Mouse (Mus musculus): Measurements from ENCODE around the gene Rap1a. TPM values are rescaled to one million over a fixed set of nuclear protein-coding genes. Genes with fewer than 3 reads are reported as not detected.

Rap1a gene
- polyA plus RNA-seq, 1 experiment from 2014 or later: 111 TPM

DNA sequence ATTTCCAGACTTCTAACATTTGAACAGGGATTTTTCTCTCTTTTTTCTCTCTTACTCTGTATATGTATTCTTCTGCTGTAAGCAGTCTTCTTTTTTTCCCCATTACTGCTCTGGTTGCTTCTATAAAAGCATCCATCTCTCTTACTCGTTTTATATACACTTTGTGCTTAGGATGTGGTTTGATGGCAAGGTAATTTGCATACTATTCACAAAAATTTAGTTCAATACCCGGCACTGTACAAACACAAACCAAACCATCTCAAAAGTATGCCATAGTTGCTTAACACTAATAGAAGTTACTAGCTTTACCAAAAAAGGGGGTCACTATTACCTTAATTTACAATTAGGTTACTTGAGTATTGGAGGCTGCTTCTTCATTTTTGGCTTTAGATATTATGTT lies 44.6 kb downstream of the Rap1a start:
- Histone ChIP-seq H3K27me3 (no peaks in the 10 kb centered on the region), H3K4me3 (replicated peaks) (no peak overlapping the region), H3K36me3 (no peaks in the 10 kb centered on the region), H3K4me2 (no peak overlapping the region), H3K9me3 (replicated peaks) (no peaks in the 10 kb centered on the region), H3K4me1 (no peaks in the 10 kb centered on the region), H3K9ac (no peak overlapping the region), H3K27ac (no peak overlapping the region)
- no peak for ATAC-seq (replicated peaks; ENCODE audit: low FRiP score)
- 76% methylated on average over 2 of the region's 2 CpGs for WGBS

DNA sequence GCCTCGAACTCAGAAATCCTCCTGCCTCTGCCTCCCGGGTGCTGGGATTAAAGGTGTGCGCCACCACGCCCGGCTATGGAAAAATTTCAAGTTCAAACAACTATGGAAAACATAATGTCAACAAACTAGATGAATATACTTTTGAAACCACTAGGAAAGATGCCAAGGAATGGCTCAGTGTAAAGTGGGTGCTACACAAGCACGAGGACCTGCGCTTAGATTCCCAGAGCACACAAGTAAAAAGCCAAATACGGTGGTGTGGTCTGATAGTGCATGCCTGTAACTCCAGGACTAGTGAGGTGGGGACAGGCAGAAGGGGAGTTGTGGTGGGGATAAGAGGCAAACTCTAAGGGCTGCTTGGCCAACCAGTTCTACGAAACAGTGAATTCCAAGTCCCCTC lies 46.0 kb downstream of the Rap1a start:
- no peak overlapping the region for H3K27ac ChIP-seq
- 96% methylated on average over 9 of the region's 9 CpGs for WGBS
- H3K4me2 ChIP-seq: no peak overlapping the region
- H3K27me3 ChIP-seq: no peaks in the 10 kb centered on the region
- no peaks in the 10 kb centered on the region for H3K4me1 ChIP-seq
- ATAC-seq (replicated peaks; ENCODE audit: low FRiP score): no peak
- H3K4me3 ChIP-seq (replicated peaks): no peak overlapping the region
- H3K9ac ChIP-seq: no peak overlapping the region
- H3K36me3 ChIP-seq: no peaks in the 10 kb centered on the region
- no peaks in the 10 kb centered on the region for H3K9me3 ChIP-seq (replicated peaks)

DNA sequence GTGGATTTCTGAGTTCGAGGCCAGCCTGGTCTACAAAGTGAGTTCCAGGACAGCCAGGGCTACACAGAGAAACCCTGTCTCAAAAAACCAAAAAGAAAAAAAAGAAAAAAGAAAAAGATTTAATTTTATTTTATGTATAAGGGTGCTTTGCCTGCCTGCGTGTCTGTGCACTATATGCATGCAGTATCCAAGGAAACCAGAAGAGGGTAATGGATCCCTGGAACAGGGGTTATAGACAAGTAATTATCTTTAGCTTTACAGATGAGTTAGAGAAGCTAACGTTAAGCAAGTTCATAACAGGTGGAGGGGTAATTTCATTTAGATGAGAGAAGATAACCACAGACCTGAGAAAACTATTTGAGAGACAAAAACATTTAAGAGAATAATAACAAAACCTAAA lies 47.0 kb downstream of the Rap1a start:
- 87% methylated on average over 3 of the region's 3 CpGs for WGBS
- H3K9ac ChIP-seq: no peak overlapping the region
- peaks cover 5% of the 10 kb centered on the region for H3K36me3 ChIP-seq
- ATAC-seq (replicated peaks; ENCODE audit: low FRiP score): no peak
- no peaks in the 10 kb centered on the region for H3K27me3 ChIP-seq
- H3K27ac ChIP-seq: no peak overlapping the region
- H3K9me3 ChIP-seq (replicated peaks): no peaks in the 10 kb centered on the region
- H3K4me1 ChIP-seq: no peaks in the 10 kb centered on the region
- no peak overlapping the region for H3K4me3 ChIP-seq (replicated peaks)
- H3K4me2 ChIP-seq: no peak overlapping the region

DNA sequence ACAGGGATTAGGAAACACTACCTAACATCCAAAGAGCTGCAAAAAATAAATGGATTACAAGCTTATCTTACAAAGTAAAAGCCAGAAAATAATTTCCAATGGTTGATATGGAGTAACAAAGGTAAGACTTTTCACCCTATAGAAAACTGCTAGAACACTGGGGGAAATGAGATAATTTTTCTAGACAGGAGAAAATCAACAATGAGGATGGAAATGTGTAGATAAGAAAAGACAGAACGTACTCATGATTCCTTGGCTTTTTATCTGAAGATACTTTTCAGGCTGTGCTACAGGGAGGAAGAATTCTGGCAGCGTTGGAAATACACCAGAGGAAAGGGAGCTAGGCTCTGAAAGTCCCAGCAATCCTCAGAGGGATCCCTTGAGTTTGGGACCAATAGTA lies 50.3 kb downstream of the Rap1a start:
- no peak overlapping the region for H3K4me2 ChIP-seq
- H3K4me3 ChIP-seq (replicated peaks): no peak overlapping the region
- 86% methylated on average over 2 of the region's 2 CpGs for WGBS
- H3K27ac ChIP-seq: no peak overlapping the region
- no peaks in the 10 kb centered on the region for H3K9me3 ChIP-seq (replicated peaks)
- peaks cover 15% of the 10 kb centered on the region for H3K36me3 ChIP-seq
- no peak overlapping the region for H3K9ac ChIP-seq
- no peaks in the 10 kb centered on the region for H3K27me3 ChIP-seq
- no peak for ATAC-seq (replicated peaks; ENCODE audit: low FRiP score)
- H3K4me1 ChIP-seq: no peaks in the 10 kb centered on the region

DNA sequence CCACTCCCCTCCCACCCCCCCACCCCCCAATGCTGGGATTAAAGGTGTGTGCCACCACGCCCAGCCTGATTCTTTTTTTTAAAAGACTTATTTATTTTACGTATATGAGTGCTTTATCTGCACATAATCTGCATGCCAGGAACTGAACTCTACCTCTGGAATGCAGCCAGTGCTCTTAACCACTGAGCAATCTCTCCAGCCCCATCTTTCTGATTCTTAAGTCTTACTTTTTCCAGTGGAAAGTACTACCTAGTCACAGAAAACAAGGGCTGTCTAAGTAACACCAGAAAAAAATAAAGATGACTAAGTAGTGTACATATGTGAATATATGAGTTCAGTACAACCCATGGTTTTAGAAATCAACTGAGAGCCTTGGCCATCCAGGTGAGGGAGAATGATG lies 54.6 kb downstream of the Rap1a start:
- H3K27me3 ChIP-seq: no peaks in the 10 kb centered on the region
- ATAC-seq (replicated peaks; ENCODE audit: low FRiP score): no peak
- no peak overlapping the region for H3K27ac ChIP-seq
- H3K4me1 ChIP-seq: no peaks in the 10 kb centered on the region
- H3K4me3 ChIP-seq (replicated peaks): no peak overlapping the region
- H3K36me3 ChIP-seq: peaks cover 15% of the 10 kb centered on the region
- 81% methylated on average over 2 of the region's 2 CpGs for WGBS
- no peak overlapping the region for H3K4me2 ChIP-seq
- no peak overlapping the region for H3K9ac ChIP-seq
- H3K9me3 ChIP-seq (replicated peaks): no peaks in the 10 kb centered on the region

DNA sequence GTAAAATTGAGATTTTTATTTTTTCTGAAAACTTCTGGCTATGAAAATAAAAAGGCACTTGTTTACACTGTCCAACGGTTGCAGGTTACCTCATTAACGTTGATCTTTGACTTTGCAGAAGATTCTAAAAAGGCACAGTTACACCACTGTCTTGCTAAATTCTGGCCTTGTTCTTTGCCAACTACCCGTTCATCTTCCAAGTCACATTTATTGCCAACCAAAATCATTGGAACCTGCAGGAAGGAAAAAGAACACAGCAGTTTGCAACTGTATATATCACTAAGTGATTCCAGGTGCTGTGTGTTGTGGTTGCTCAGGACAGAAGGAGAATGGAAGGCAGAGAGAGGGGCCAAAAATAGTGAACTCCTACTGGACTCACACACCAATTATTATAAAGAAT lies 63.5 kb downstream of the Rap1a start:
- Histone ChIP-seq H3K9me3 (replicated peaks) (no peaks in the 10 kb centered on the region), H3K9ac (no peak overlapping the region), H3K27me3 (no peaks in the 10 kb centered on the region), H3K27ac (no peak overlapping the region), H3K36me3 (peaks cover 30% of the 10 kb centered on the region), H3K4me2 (no peak overlapping the region), H3K4me3 (replicated peaks) (no peak overlapping the region), H3K4me1 (no peaks in the 10 kb centered on the region)
- ATAC-seq (replicated peaks; ENCODE audit: low FRiP score): no peak
- 83% methylated on average over 3 of the region's 3 CpGs for WGBS

DNA sequence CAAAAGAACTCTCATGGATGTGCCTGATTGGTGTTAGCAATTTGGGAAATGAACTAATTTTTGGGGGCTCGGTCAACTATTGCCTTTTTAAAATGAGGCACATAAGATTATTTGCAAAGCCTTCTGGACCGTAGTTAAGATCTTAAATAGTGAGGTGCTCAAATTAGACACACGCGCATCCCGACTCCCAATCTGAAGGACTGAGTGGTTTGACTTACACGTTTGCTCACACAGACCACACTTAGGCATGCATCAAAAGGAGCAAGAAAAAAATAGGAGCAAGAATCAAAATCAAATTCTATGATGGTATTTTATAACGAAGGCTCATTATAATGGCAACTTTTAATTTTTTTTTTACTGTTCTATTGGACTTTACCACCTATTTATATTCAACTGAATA lies 64.1 kb downstream of the Rap1a start:
- Histone ChIP-seq H3K36me3 (peaks cover 33% of the 10 kb centered on the region), H3K27me3 (no peaks in the 10 kb centered on the region), H3K4me1 (no peaks in the 10 kb centered on the region), H3K9me3 (replicated peaks) (no peaks in the 10 kb centered on the region), H3K27ac (no peak overlapping the region), H3K4me2 (no peak overlapping the region), H3K4me3 (replicated peaks) (no peak overlapping the region), H3K9ac (no peak overlapping the region)
- no peak for ATAC-seq (replicated peaks; ENCODE audit: low FRiP score)
- WGBS: 90% methylated on average over 7 of the region's 7 CpGs

DNA sequence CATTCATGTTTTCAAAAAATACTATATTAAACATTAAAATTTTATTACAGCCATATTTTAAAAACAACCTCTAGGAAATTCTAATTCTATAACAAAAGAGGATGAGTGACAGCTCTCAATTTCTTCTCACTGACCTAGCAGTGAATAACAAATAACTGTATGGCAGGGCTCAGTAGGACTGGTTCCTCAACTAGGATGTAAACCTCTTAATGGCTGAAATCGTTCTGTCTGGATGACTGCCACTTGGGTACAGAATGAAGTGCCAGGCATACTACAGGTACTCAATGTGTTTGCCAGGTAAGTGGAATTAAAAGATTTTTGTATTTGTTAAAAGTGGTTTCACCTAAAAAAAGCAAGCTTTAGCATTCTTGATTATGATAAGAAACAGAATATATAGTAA lies 65.0 kb downstream of the Rap1a start:
- Histone ChIP-seq H3K4me1 (no peaks in the 10 kb centered on the region), H3K4me2 (no peak overlapping the region), H3K4me3 (replicated peaks) (no peak overlapping the region), H3K27me3 (no peaks in the 10 kb centered on the region), H3K9ac (no peak overlapping the region), H3K36me3 (peaks cover 39% of the 10 kb centered on the region), H3K27ac (no peak overlapping the region), H3K9me3 (replicated peaks) (no peaks in the 10 kb centered on the region)
- no peak for ATAC-seq (replicated peaks; ENCODE audit: low FRiP score)
- 94% methylated on average over 1 of the region's 1 CpGs for WGBS

DNA sequence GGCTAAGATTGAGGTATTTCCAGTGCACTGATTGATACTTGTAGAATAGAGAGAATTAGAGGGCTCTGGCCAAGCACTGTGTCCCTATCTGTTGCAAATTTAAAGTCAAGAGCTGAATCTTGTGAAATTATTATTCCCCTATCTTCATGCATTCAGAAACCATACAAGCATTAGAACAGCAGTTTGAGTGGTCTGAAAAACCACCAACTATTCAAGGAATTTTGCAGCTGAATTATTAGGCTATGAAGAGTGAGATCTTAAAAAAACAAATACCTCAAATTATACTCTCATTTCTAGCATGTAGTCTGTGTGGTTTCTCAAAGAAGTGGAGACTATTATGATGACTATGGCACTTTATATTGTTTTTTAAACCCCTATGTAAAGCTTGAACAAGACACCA lies 65.9 kb downstream of the Rap1a start:
- Histone ChIP-seq H3K4me3 (replicated peaks) (no peak overlapping the region), H3K27me3 (no peaks in the 10 kb centered on the region), H3K36me3 (peaks cover 47% of the 10 kb centered on the region), H3K27ac (no peak overlapping the region), H3K4me1 (no peaks in the 10 kb centered on the region), H3K9me3 (replicated peaks) (no peaks in the 10 kb centered on the region), H3K4me2 (no peak overlapping the region), H3K9ac (no peak overlapping the region)
- no peak for ATAC-seq (replicated peaks; ENCODE audit: low FRiP score)

DNA sequence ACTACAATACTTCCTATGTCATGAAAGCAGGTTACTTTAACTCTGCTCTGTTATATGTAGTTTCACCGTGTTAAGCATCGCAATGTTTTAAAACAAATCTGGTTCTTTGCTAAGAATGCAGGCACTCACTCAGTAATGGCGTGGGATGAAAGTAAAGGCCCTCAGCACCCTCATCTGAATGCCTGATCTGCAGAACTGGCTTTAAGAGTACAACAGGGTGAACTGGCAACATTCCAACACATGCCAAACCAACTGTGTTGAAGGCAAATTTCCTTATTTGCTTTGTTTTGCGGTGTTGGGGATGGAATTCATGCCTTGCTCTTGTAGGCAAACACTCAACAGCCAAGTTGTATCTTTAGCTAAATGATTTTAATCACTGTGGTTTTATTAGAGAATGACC lies 67.6 kb downstream of the Rap1a start:
- WGBS: 90% methylated on average over 4 of the region's 4 CpGs
- no peak overlapping the region for H3K9ac ChIP-seq
- no peak overlapping the region for H3K4me3 ChIP-seq (replicated peaks)
- H3K27me3 ChIP-seq: no peaks in the 10 kb centered on the region
- H3K9me3 ChIP-seq (replicated peaks): no peaks in the 10 kb centered on the region
- peaks cover 49% of the 10 kb centered on the region for H3K36me3 ChIP-seq
- no peak overlapping the region for H3K27ac ChIP-seq
- ATAC-seq (replicated peaks; ENCODE audit: low FRiP score): no peak
- no peak overlapping the region for H3K4me2 ChIP-seq
- H3K4me1 ChIP-seq: no peaks in the 10 kb centered on the region

DNA sequence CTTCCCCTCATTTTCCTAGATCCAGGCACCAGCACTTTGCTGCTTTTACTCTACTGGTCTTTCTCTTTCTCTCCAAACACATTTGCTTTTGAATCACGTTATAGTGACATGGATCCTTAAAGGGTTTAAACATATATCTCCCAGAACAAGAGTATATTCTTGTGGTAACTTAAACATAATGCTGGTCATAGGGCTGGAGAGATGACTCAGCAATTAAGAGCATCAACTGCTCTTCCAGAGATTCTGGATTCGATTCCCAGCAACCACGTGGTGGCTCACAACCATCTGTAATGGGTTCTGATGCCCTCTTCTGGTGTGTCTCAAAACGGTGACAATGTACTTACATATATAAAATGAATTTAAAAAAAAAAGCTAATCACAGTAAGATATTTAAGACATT lies 68.8 kb downstream of the Rap1a start:
- no peaks in the 10 kb centered on the region for H3K4me1 ChIP-seq
- H3K27ac ChIP-seq: no peak overlapping the region
- 91% methylated on average over 4 of the region's 4 CpGs for WGBS
- H3K27me3 ChIP-seq: no peaks in the 10 kb centered on the region
- no peak overlapping the region for H3K4me3 ChIP-seq (replicated peaks)
- H3K36me3 ChIP-seq: peaks cover 45% of the 10 kb centered on the region
- ATAC-seq (replicated peaks; ENCODE audit: low FRiP score): no peak
- H3K4me2 ChIP-seq: no peak overlapping the region
- H3K9ac ChIP-seq: no peak overlapping the region
- H3K9me3 ChIP-seq (replicated peaks): no peaks in the 10 kb centered on the region

DNA sequence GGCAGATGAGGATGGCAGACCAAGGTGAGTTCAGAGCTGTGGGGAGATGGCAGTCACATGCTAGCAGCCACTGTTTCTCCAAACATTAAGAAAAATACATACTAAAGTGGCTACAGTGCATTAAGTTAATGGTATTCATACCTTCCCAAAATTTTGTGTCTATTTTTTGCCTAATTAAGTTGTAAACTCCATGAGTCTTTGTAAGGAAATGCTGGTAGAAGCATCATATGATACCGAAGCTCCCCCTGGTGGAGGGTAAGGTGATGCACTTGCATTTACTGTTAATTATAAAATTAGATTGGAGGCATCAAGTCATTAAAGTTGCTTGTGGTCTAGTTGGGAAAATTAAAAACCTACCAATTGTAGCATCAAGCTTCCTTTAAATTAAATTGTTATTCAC lies 75.1 kb downstream of the Rap1a start:
- WGBS: 2% methylated on average over 1 of the region's 1 CpGs
- H3K4me2 ChIP-seq: no peak overlapping the region

DNA sequence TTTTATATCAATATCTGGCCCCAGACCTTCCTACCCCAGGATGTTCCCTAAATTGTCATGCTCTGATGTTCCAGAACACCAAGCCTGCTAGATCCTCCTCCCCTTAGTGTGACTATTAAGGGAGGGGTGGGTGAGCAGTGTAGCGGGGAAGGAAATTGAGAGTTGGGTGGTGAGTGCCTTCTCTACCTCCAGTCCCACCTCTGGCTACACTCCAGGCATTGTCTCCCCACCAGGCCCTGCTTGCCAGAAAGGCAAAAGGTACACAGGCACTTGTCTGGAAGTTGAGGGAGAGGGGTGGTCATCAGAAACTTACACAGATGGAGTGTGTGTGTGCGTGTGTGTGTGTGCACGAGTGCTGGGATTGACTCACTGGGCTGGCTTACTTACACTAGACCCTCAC lies 78.6 kb downstream of the Rap1a start:
- peaks cover 15% of the 10 kb centered on the region; the same call in 1 of the 2 replicates for H3K4me1 ChIP-seq
- no peak overlapping the region for H3K4me3 ChIP-seq (replicated peaks)
- ATAC-seq (replicated peaks; ENCODE audit: low FRiP score): no peak
- no peaks in the 10 kb centered on the region for H3K27me3 ChIP-seq
- H3K36me3 ChIP-seq: peaks cover 7% of the 10 kb centered on the region
- H3K27ac ChIP-seq: no peak overlapping the region
- no peak overlapping the region for H3K4me2 ChIP-seq
- no peaks in the 10 kb centered on the region for H3K9me3 ChIP-seq (replicated peaks)
- no peak overlapping the region for H3K9ac ChIP-seq
- 92% methylated on average over 3 of the region's 3 CpGs for WGBS

More for the DNA sequence above, 75.1 kb downstream of the Rap1a start:
- no peaks in the 10 kb centered on the region for H3K9me3 ChIP-seq (replicated peaks)
- H3K36me3 ChIP-seq: peaks cover 18% of the 10 kb centered on the region
- H3K27me3 ChIP-seq: no peaks in the 10 kb centered on the region
- no peak overlapping the region for H3K27ac ChIP-seq
- no peak overlapping the region for H3K9ac ChIP-seq
- H3K4me1 ChIP-seq: 0 out of 2 replicates have a peak, but pooled peaks cover 2% of the 10 kb centered on the region
- no peak for ATAC-seq (replicated peaks; ENCODE audit: low FRiP score)
- no peak overlapping the region for H3K4me3 ChIP-seq (replicated peaks)
